Mouse (Mus musculus): Measurements from ENCODE around the gene Epha6. TPM values are rescaled to one million over a fixed set of nuclear protein-coding genes. Genes with fewer than 3 reads are reported as not detected.

Gene Epha6
- total RNA-seq, 1 experiment: not detected

GRCm38 (mm10) chr16:60283963-60284362 is 321.4 kb downstream of the Epha6 start:
- H3K27ac ChIP-seq (ENCODE audit: insufficient read depth, low read depth, low read length, poor library complexity, severe bottlenecking): no peak overlapping the region
- H3K9me3 ChIP-seq (ENCODE audit: control insufficient read depth, insufficient read depth, low read depth, low read length): no peaks in the 10 kb centered on the region
- no peaks in the 10 kb centered on the region for H3K36me3 ChIP-seq (ENCODE audit: control insufficient read depth, insufficient read depth, low read length, poor library complexity, severe bottlenecking)
- no peak overlapping the region for H3K9ac ChIP-seq (ENCODE audit: insufficient read depth, low read depth, low read length, poor library complexity, severe bottlenecking)
- H3K4me3 ChIP-seq (ENCODE audit: insufficient read depth in 1 of 2, low read depth in 1 of 2, low read length in 2 of 2, poor library complexity in 1 of 2, severe bottlenecking in 1 of 2): no peak overlapping the region
- no peak for DNase-seq (ENCODE audit: low read depth, low spot score)
- in situ Hi-C loops (cut with MboI; ENCODE audit: low sequenced_read_pairs in 2 of 2, unreplicated experiment in 2 of 2): no loop called here
- no peak for TF ChIP-seq MAFK (IDR thresholded peaks at IDR 0.05; ENCODE audit: insufficient read depth, low read depth, low read length)
- no peaks in the 10 kb centered on the region for H3K4me1 ChIP-seq (ENCODE audit: control insufficient read depth in 2 of 2, insufficient read depth in 2 of 2, low read length in 2 of 2, poor library complexity in 1 of 2)

GRCm38 (mm10) chr16:60274109-60274508 is 331.2 kb downstream of the Epha6 start:
- TF ChIP-seq ZC3H11A (IDR thresholded peaks at IDR 0.05; ENCODE audit: borderline replicate concordance, low read depth, low read length): no peak
- no peak for TF ChIP-seq MAFK (IDR thresholded peaks at IDR 0.05; ENCODE audit: insufficient read depth, low read depth, low read length)
- TF ChIP-seq HCFC1 (IDR thresholded peaks at IDR 0.05; ENCODE audit: borderline replicate concordance, insufficient read depth, low read length): no peak
- TF ChIP-seq ZNF384 (IDR thresholded peaks at IDR 0.05; ENCODE audit: low read depth, low read length): no peak
- TF ChIP-seq CHD2 (IDR thresholded peaks at IDR 0.05; ENCODE audit: low read depth, low read length): no peak
- no peak overlapping the region for H3K27ac ChIP-seq (ENCODE audit: insufficient read depth, low read depth, low read length, poor library complexity, severe bottlenecking)
- no peak overlapping the region for H3K4me3 ChIP-seq (ENCODE audit: insufficient read depth in 1 of 2, low read depth in 1 of 2, low read length in 2 of 2, poor library complexity in 1 of 2, severe bottlenecking in 1 of 2)
- in situ Hi-C loops (cut with MboI; ENCODE audit: low sequenced_read_pairs in 2 of 2, unreplicated experiment in 2 of 2): no loop called here
- H3K9me3 ChIP-seq (ENCODE audit: control insufficient read depth, insufficient read depth, low read depth, low read length): no peaks in the 10 kb centered on the region
- no peak for DNase-seq (ENCODE audit: low read depth, low spot score)
- no peaks in the 10 kb centered on the region for H3K36me3 ChIP-seq (ENCODE audit: control insufficient read depth, insufficient read depth, low read length, poor library complexity, severe bottlenecking)
- no peak overlapping the region for H3K9ac ChIP-seq (ENCODE audit: insufficient read depth, low read depth, low read length, poor library complexity, severe bottlenecking)
- H3K4me1 ChIP-seq (ENCODE audit: control insufficient read depth in 2 of 2, insufficient read depth in 2 of 2, low read length in 2 of 2, poor library complexity in 1 of 2): no peaks in the 10 kb centered on the region

- H3K27ac ChIP-seq (ENCODE audit: insufficient read depth, low read depth, low read length, poor library complexity, severe bottlenecking): no peak overlapping the region
- no peak overlapping the region for H3K9ac ChIP-seq (ENCODE audit: insufficient read depth, low read depth, low read length, poor library complexity, severe bottlenecking)
- TF ChIP-seq MAFK (IDR thresholded peaks at IDR 0.05; ENCODE audit: insufficient read depth, low read depth, low read length) (no peak), CHD2 (IDR thresholded peaks at IDR 0.05; ENCODE audit: low read depth, low read length) (no peak), ZC3H11A (IDR thresholded peaks at IDR 0.05; ENCODE audit: borderline replicate concordance, low read depth, low read length) (no peak), ZNF384 (IDR thresholded peaks at IDR 0.05; ENCODE audit: low read depth, low read length) (no peak), HCFC1 (IDR thresholded peaks at IDR 0.05; ENCODE audit: borderline replicate concordance, insufficient read depth, low read length) (no peak)
- no peak for DNase-seq (ENCODE audit: low read depth, low spot score)
- H3K36me3 ChIP-seq (ENCODE audit: control insufficient read depth, insufficient read depth, low read length, poor library complexity, severe bottlenecking): no peaks in the 10 kb centered on the region
- no peak overlapping the region for H3K4me3 ChIP-seq (ENCODE audit: insufficient read depth in 1 of 2, low read depth in 1 of 2, low read length in 2 of 2, poor library complexity in 1 of 2, severe bottlenecking in 1 of 2)
- no peaks in the 10 kb centered on the region for H3K9me3 ChIP-seq (ENCODE audit: control insufficient read depth, insufficient read depth, low read depth, low read length)
- in situ Hi-C loops (cut with MboI; ENCODE audit: low sequenced_read_pairs in 2 of 2, unreplicated experiment in 2 of 2): no loop called here
- no peaks in the 10 kb centered on the region for H3K4me1 ChIP-seq (ENCODE audit: control insufficient read depth in 2 of 2, insufficient read depth in 2 of 2, low read length in 2 of 2, poor library complexity in 1 of 2)
Observed at GRCm38 (mm10) chr16:60266367-60267351, 338.7 kb downstream of the Epha6 start.

GRCm38 (mm10) chr16:60264719-60265508 is 340.4 kb downstream of the Epha6 start:
- H3K36me3 ChIP-seq (ENCODE audit: control insufficient read depth, insufficient read depth, low read length, poor library complexity, severe bottlenecking): no peaks in the 10 kb centered on the region
- H3K27ac ChIP-seq (ENCODE audit: insufficient read depth, low read depth, low read length, poor library complexity, severe bottlenecking): no peak overlapping the region
- H3K4me3 ChIP-seq (ENCODE audit: insufficient read depth in 1 of 2, low read depth in 1 of 2, low read length in 2 of 2, poor library complexity in 1 of 2, severe bottlenecking in 1 of 2): no peak overlapping the region
- no peak overlapping the region for H3K9ac ChIP-seq (ENCODE audit: insufficient read depth, low read depth, low read length, poor library complexity, severe bottlenecking)
- TF ChIP-seq CHD2 (IDR thresholded peaks at IDR 0.05; ENCODE audit: low read depth, low read length) (no peak), ZNF384 (IDR thresholded peaks at IDR 0.05; ENCODE audit: low read depth, low read length) (no peak), HCFC1 (IDR thresholded peaks at IDR 0.05; ENCODE audit: borderline replicate concordance, insufficient read depth, low read length) (no peak), MAFK (IDR thresholded peaks at IDR 0.05; ENCODE audit: insufficient read depth, low read depth, low read length) (no peak), ZC3H11A (IDR thresholded peaks at IDR 0.05; ENCODE audit: borderline replicate concordance, low read depth, low read length) (no peak)
- no peak for DNase-seq (ENCODE audit: low read depth, low spot score)
- in situ Hi-C loops (cut with MboI; ENCODE audit: low sequenced_read_pairs in 2 of 2, unreplicated experiment in 2 of 2): no loop called here
- no peaks in the 10 kb centered on the region for H3K4me1 ChIP-seq (ENCODE audit: control insufficient read depth in 2 of 2, insufficient read depth in 2 of 2, low read length in 2 of 2, poor library complexity in 1 of 2)
- H3K9me3 ChIP-seq (ENCODE audit: control insufficient read depth, insufficient read depth, low read depth, low read length): no peaks in the 10 kb centered on the region

Measured in ES-E14 (cell line).